Mouse (Mus musculus) limb, embryonic 12.5 days (tissue): ENCODE results near the gene AC141477.1. TPM values are rescaled to one million over a fixed set of nuclear protein-coding genes. Genes with fewer than 3 reads are reported as not detected.

Experiments
- ATAC-seq: fragments of 200-750 bp; cut with Nextera tagmentation; 2 replicates; pipeline ENCODE4 v1.8.0; 2017; ENCODE audit warnings: low read depth, moderate TSS enrichment; ENCODE audit not compliant: insufficient number of reproducible peaks, insufficient read depth, low FRiP score, low TSS enrichment
- H3K27ac ChIP-seq: fragments of 300-500 bp; sonication (generic); 2 replicates; pipeline ENCODE4 v1.5.1; 2016; ENCODE audit warnings: mild to moderate bottlenecking, moderate library complexity
- H3K27me3 ChIP-seq: fragments of 300-500 bp; sonication (generic); 2 replicates; pipeline ENCODE4 v1.6.1; 2016; ENCODE audit warnings: mild to moderate bottlenecking, moderate library complexity
- H3K36me3 ChIP-seq: fragments of 300-500 bp; sonication (generic); 2 replicates; pipeline ENCODE4 v1.6.1; 2016; ENCODE audit warnings: mild to moderate bottlenecking, moderate library complexity
- H3K4me1 ChIP-seq: fragments of 300-500 bp; sonication (generic); replicated peaks from 2 replicates; pipeline ENCODE4 v1.6.1; 2016
- H3K4me2 ChIP-seq: fragments of 300-500 bp; sonication (generic); 2 replicates; pipeline ENCODE4 v1.6.1; 2016; ENCODE audit warnings: mild to moderate bottlenecking, moderate library complexity
- H3K4me3 ChIP-seq: fragments of 300-500 bp; sonication (generic); replicated peaks from 2 replicates; pipeline ENCODE4 v1.5.1; 2016; ENCODE audit warnings: mild to moderate bottlenecking
- H3K9ac ChIP-seq: fragments of 300-500 bp; sonication (generic); replicated peaks from 2 replicates; pipeline ENCODE4 v1.6.1; 2016; ENCODE audit warnings: mild to moderate bottlenecking, moderate library complexity
- H3K9me3 ChIP-seq: fragments of 300-500 bp; sonication (generic); 2 replicates; pipeline ENCODE4 v1.6.1; 2016; ENCODE audit warnings: mild to moderate bottlenecking, moderate library complexity
- whole genome bisulfite sequencing: fragments of 180-500 bp; shearing (Covaris S2); methylation state at CpG from one replicate; pipeline ENCODE4 v1.1.7; 2016; 5-methylcytosine and 5-hydroxymethylcytosine counted together
- polyA plus RNA-seq: library from polyadenylated mRNA; unstranded; fragments of >200 nt; fragmentation: Nextera tagmentation; extraction: Ambion mirVana; gene quantifications from 2 replicates; pipeline ENCODE4 v1.2.1, GENCODE M21; 2016

Gene AC141477.1
- polyA plus RNA-seq, 1 experiment from 2014 or later, result not detected

GRCm38 (mm10) chr10:76392596-76392995 lies 47.6 kb downstream of the AC141477.1 start:
- WGBS, result 92% methylated on average over 12 of the region's 12 CpGs
- no peak for ATAC-seq
- no peak overlapping the region for H3K4me2 ChIP-seq
- H3K9me3 ChIP-seq, result no peaks in the 10 kb centered on the region
- H3K36me3 ChIP-seq, result peaks cover 75% of the 10 kb centered on the region
- H3K4me3 ChIP-seq, result no peak overlapping the region
- H3K9ac ChIP-seq, result no peak overlapping the region
- no peaks in the 10 kb centered on the region for H3K4me1 ChIP-seq
- H3K27ac ChIP-seq, result no peak overlapping the region
- no peaks in the 10 kb centered on the region for H3K27me3 ChIP-seq

- H3K36me3 ChIP-seq, result peaks cover 73% of the 10 kb centered on the region
- no peak overlapping the region for H3K27ac ChIP-seq
- 84% methylated on average over 9 of the region's 9 CpGs for WGBS
- no peak overlapping the region for H3K4me3 ChIP-seq
- no peaks in the 10 kb centered on the region for H3K27me3 ChIP-seq
- H3K4me1 ChIP-seq, result no peaks in the 10 kb centered on the region
- ATAC-seq, result no peak
- H3K9ac ChIP-seq, result no peak overlapping the region
- H3K4me2 ChIP-seq, result no peak overlapping the region
- H3K9me3 ChIP-seq, result no peaks in the 10 kb centered on the region
These were observed 48.5 kb downstream of the AC141477.1 start for GRCm38 (mm10) chr10:76391786-76392185.

GRCm38 (mm10) chr10:76391166-76391565 lies 49.1 kb downstream of the AC141477.1 start:
- Histone ChIP-seq H3K36me3 (peaks cover 74% of the 10 kb centered on the region), H3K4me1 (no peaks in the 10 kb centered on the region), H3K4me3 (no peak overlapping the region), H3K4me2 (no peak overlapping the region), H3K27ac (no peak overlapping the region), H3K9me3 (no peaks in the 10 kb centered on the region), H3K9ac (no peak overlapping the region), H3K27me3 (no peaks in the 10 kb centered on the region)
- ATAC-seq, result no peak
- 96% methylated on average over 9 of the region's 9 CpGs for WGBS

Other genes with a start within 250 kb of the AC141477.1 start
- 45.3 and 49.4 TPM in 2 replicates for gene Prmt2, start 202.6 kb downstream of the AC141477.1 start, polyA plus RNA-seq
- gene S100b, start 186.6 kb downstream of the AC141477.1 start, polyA plus RNA-seq, result 0.23 and 0.64 TPM in 2 replicates
- gene Dip2a, start 95.2 kb downstream of the AC141477.1 start, polyA plus RNA-seq, result 12.9 and 13.0 TPM in 2 replicates
- 20.7 and 22.5 TPM in 2 replicates for gene Pcnt, start 2.3 kb upstream of the AC141477.1 start, polyA plus RNA-seq
- not detected in 2 replicates for gene 2610028H24Rik, start 8.6 kb upstream of the AC141477.1 start, polyA plus RNA-seq
- gene Mcm3ap, start 28.5 kb upstream of the AC141477.1 start, polyA plus RNA-seq, result 74.7 and 86.0 TPM in 2 replicates
- gene Ybey, start 28.7 kb upstream of the AC141477.1 start, polyA plus RNA-seq, result 9.5 and 9.7 TPM in 2 replicates
- gene Lss, start 91.1 kb upstream of the AC141477.1 start, polyA plus RNA-seq, result 32.5 and 38.7 TPM in 2 replicates
- gene Spatc1l, start 121.8 kb upstream of the AC141477.1 start, polyA plus RNA-seq, result not detected in 2 replicates
- gene Ftcd, start 135.2 kb upstream of the AC141477.1 start, polyA plus RNA-seq, result 0.14 TPM in 1 of 2 replicates, not detected in the other
- gene Col6a2, start 183.2 kb upstream of the AC141477.1 start, polyA plus RNA-seq, result 47.6 and 54.7 TPM in 2 replicates